Mouse (Mus musculus) ES-Bruce4 (cell line): ENCODE data around the gene Mcm2. TPM values are rescaled to one million over a fixed set of nuclear protein-coding genes. Genes with fewer than 3 reads are reported as not detected.

ENCODE experiments used
- H3K27ac ChIP-seq: 2 replicates; pipeline ENCODE4 v1.5.1; 2012; ENCODE audit warnings: low read length, inconsistent platforms; ENCODE audit not compliant: insufficient read depth
- H3K27me3 ChIP-seq: 2 replicates; pipeline ENCODE4 v1.6.1; 2012; ENCODE audit warnings: mild to moderate bottlenecking, low read length, inconsistent platforms; ENCODE audit not compliant: control insufficient read depth, poor library complexity, insufficient read depth, severe bottlenecking
- H3K36me3 ChIP-seq: 2 replicates; pipeline ENCODE4 v1.6.1; 2012; ENCODE audit warnings: inconsistent platforms, mild to moderate bottlenecking, low read length, moderate library complexity; ENCODE audit not compliant: control insufficient read depth, poor library complexity, insufficient read depth, severe bottlenecking
- H3K4me1 ChIP-seq: one replicate; pipeline ENCODE4 v1.8.1; 2011; ENCODE audit warnings: low read length; ENCODE audit not compliant: control insufficient read depth, insufficient read depth
- H3K4me3 ChIP-seq: 2 replicates; pipeline ENCODE4 v1.5.1; 2011; ENCODE audit warnings: low read depth, mild to moderate bottlenecking, low read length
- H3K9ac ChIP-seq: 2 replicates; pipeline ENCODE4 v1.6.1; 2012; ENCODE audit warnings: low read depth, mild to moderate bottlenecking, inconsistent platforms; ENCODE audit not compliant: poor library complexity, severe bottlenecking
- H3K9me3 ChIP-seq: replicated peaks from 2 replicates; pipeline ENCODE4 v1.6.1; 2012; ENCODE audit warnings: mild to moderate bottlenecking, low read length, inconsistent platforms; ENCODE audit not compliant: control insufficient read depth, poor library complexity, insufficient read depth, severe bottlenecking
- CTCF ChIP-seq: IDR thresholded peaks from one replicate; pipeline ENCODE4 v1.8.1; 2011; ENCODE audit warnings: low read depth, low read length
- EP300 ChIP-seq: IDR thresholded peaks from 2 replicates; pipeline ENCODE4 v1.6.1; 2011; ENCODE audit warnings: low read depth, low read length; ENCODE audit not compliant: insufficient read depth
- POLR2A ChIP-seq: IDR thresholded peaks from one replicate; pipeline ENCODE4 v1.8.1; 2011; ENCODE audit warnings: low read length; ENCODE audit not compliant: insufficient read depth
- polyA plus RNA-seq: library from polyadenylated mRNA; stranded (reverse); fragments of >200 nt; gene quantifications from 2 replicates; pipeline ENCODE4 v1.2.4, GENCODE M21; 2011; ENCODE audit warnings: low read depth; ENCODE audit not compliant: missing spikeins, insufficient read depth, insufficient read length

Gene Mcm2
- polyA plus RNA-seq, 1 experiment: 117 TPM

DNA sequence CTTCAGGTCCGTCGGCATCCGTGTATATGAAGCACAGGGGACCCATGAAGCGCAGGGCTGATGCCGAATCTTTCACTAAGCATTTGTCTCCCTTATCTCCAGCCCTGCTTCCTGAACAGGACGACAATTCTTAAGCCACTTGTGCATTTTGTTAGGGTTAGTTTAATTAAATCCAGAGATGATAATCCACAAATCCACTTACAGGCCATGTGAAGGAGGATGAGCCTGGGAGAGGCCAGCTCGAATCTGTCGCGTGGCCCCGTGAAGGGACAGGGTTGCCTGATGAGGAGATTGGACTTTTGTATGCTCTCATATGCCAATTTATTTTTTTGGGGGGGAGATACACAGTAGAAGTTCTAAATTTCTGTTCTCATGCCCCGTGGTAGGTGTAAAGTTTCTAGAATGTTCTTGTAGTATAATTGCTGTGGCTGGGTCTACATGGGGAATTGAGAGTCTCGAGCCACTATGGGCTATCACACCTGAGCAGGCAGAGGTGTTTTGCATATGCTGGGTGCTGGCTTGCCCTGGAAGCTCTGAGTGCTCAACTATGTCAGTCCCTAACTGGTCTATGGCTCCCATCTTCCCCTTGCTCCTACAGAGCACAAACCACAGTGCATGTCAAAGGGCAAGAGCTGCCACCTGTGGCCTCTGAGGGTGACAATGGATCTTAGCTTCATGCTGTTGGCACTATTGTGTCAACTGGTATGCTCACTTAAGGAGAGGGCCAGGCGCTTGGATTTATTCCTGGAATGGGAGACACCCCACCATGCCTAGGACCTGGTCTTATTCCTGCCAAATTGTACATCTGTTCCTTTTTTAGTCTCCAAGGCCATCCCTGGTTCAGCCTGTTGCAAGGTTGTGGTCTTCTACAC, 38.0 kb upstream of the Mcm2 start:
- Histone ChIP-seq H3K9me3 (no peaks in the 10 kb centered on the region), H3K27ac (no peak overlapping the region), H3K4me3 (no peak overlapping the region), H3K27me3 (no peaks in the 10 kb centered on the region), H3K9ac (no peak overlapping the region), H3K4me1 (no peaks in the 10 kb centered on the region), H3K36me3 (no peaks in the 10 kb centered on the region)
- TF ChIP-seq CTCF (no peak), EP300 (no peak), POLR2A (no peak)

DNA sequence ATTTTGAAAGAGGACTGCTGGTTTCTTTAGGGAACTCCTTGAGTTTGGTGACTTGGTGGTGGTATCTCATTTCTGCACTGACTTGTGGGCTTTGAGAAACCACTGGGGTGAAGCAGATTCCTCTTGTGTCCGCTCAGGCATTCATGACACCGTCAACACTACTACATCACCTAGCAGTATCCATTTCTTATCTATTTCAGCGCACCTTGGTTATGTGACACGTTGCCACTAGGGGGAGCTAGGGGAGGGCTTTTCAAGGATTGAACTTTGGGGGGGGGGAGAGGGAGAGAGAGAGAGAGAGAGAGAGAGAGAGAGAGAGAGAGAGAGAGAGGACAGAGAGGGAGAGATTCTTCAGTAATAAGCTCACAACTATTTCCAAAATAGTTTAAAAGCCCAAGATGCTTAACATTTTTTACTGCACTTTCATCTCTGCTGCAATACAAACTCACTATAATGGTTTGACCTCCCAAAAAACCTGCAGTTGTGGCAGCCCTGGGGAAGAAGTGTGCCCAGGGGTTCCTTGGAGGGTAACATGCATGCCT, 37.2 kb upstream of the Mcm2 start:
- TF ChIP-seq CTCF (peak; percentile 20), POLR2A (no peak)
- Histone ChIP-seq H3K9me3 (no peaks in the 10 kb centered on the region), H3K27me3 (no peaks in the 10 kb centered on the region), H3K4me3 (no peak overlapping the region), H3K9ac (no peak overlapping the region), H3K36me3 (no peaks in the 10 kb centered on the region), H3K4me1 (no peaks in the 10 kb centered on the region), H3K27ac (no peak overlapping the region)

DNA sequence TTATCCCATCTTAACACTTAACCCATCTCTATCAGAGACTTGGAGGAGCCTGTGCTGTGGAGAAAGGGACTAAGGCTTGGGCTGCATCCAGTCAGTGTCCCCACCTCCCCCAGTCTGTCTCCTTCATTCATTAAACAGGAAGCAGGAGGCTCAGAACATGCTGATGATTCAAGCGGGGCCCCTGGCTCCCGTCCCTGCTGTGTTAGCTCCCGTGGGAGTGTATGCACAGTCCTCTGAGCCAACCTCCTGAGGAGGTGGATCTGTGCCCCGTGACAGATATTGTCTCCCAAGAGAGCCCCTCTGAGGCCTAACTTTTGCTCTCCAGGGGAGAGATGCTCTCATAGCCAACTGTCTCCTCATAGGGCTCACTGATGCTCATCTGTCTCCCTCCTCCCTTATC, 36.2 kb upstream of the Mcm2 start:
- Histone ChIP-seq H3K9me3 (no peaks in the 10 kb centered on the region), H3K4me1 (no peaks in the 10 kb centered on the region), H3K9ac (no peak overlapping the region), H3K36me3 (no peaks in the 10 kb centered on the region), H3K4me3 (no peak overlapping the region), H3K27ac (no peak overlapping the region), H3K27me3 (no peaks in the 10 kb centered on the region)
- TF ChIP-seq EP300 (no peak), POLR2A (no peak), CTCF (no peak)

DNA sequence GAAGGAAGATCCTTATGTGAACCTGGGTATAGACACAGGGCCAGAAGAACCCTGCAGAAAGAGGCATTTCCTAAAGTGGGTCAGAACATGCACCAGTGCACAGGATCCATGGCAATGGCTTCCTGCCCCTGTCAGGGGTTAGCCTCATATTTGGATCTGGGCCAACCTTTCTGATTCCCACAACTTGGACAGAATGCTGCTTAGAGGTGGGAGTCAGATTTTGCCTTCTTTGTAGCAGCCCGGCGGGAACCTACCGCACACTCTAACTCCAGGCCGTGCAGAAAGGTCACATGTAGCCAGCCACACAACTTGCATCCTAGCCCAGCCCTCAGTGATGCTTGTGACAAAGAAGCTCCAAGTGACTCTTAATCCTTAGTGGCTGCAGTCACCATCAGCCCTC, 35.6 kb upstream of the Mcm2 start:
- H3K36me3 ChIP-seq: no peaks in the 10 kb centered on the region
- no peaks in the 10 kb centered on the region for H3K4me1 ChIP-seq
- no peaks in the 10 kb centered on the region for H3K27me3 ChIP-seq
- no peak overlapping the region for H3K4me3 ChIP-seq
- H3K9me3 ChIP-seq: no peaks in the 10 kb centered on the region
- TF ChIP-seq CTCF (no peak), POLR2A (no peak), EP300 (no peak)
- H3K27ac ChIP-seq: no peak overlapping the region
- no peak overlapping the region for H3K9ac ChIP-seq

DNA sequence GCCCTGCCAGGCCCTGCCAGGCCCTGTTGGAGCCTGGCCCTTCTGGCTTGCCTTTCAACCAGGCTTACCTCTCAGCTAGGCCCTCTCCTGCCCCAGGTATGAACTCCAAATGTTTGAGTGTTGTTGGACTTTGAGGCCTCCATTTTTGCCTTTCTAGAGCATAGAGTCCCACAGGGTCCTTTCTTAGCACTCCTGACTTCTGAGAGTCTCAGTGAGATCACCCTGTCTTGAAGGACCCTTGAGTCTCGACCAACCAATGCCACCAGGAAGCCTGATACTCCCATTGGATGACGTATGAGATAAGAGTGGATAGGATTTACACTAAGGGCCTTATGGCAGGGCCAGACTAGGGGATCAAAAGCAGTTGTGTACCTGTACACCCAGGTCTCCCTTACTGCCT, 32.9 kb upstream of the Mcm2 start:
- Histone ChIP-seq H3K9ac (no peak overlapping the region), H3K27me3 (no peaks in the 10 kb centered on the region), H3K4me1 (no peaks in the 10 kb centered on the region), H3K9me3 (no peaks in the 10 kb centered on the region), H3K27ac (no peak overlapping the region), H3K4me3 (no peak overlapping the region), H3K36me3 (no peaks in the 10 kb centered on the region)
- no peak for TF ChIP-seq CTCF

DNA sequence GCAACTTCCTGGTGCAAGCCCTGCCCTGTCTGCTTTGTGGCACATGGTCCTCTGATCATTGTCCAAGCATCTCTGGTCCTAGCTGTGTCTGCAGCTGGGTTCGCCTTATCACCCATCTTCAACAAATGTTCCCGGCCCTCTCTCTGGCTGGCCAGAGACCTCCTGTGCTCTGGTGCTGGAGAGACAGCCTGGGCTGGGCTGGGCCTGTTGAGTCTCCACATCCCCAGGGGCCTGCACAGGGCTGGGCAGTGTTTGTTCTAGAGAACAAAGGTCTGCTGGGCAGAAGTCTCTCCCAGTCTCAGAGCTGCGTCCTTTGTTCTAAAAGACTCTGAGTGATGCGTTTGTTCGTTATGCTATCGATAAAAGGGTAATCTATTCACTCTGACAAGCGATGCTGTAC, 31.5 kb upstream of the Mcm2 start:
- H3K27ac ChIP-seq: no peak overlapping the region
- H3K27me3 ChIP-seq: no peaks in the 10 kb centered on the region
- H3K9ac ChIP-seq: no peak overlapping the region
- no peak overlapping the region for H3K4me3 ChIP-seq
- H3K4me1 ChIP-seq: no peaks in the 10 kb centered on the region
- no peaks in the 10 kb centered on the region for H3K9me3 ChIP-seq
- TF ChIP-seq CTCF (no peak), EP300 (no peak), POLR2A (no peak)
- H3K36me3 ChIP-seq: no peaks in the 10 kb centered on the region
